Comparison of ENCODE assay signal across 2 mouse cellular contexts in genomic region chr11:30800091-30800490, GRCm38 (mm10).
"Had no signal": no experiment of that assay in that cellular context is flagged by ENCODE, and none has a peak within 500 bp of the region (broad histone marks: within the 10 kb centered on the region; RNA-seq: fewer than 3 reads in every experiment).

No protein-coding gene starts in this region.

- DNase-seq: right cerebral cortex, adult 18-20 months; right cerebral cortex, postnatal 25 days had no signal
